Mouse (Mus musculus): ENCODE data around the gene Snx29.

- TF ChIP-seq USF1 (IDR thresholded peaks at IDR 0.05; ENCODE audit: low read depth, low read length) = no peak
- no peak for TF ChIP-seq MYC (IDR thresholded peaks at IDR 0.05; ENCODE audit: low read depth, low read length)
- TF ChIP-seq EP300 (IDR thresholded peaks at IDR 0.05; ENCODE audit: low read length) = no peak
- no peak for TF ChIP-seq CTCF (conservative IDR thresholded peaks at IDR 0.05 in 1 of 2, IDR thresholded peaks at IDR 0.05 in 1 of 2; ENCODE audit: low read depth in 2 of 2, low read length in 2 of 2)
- no peak for TF ChIP-seq ZKSCAN1 (IDR thresholded peaks at IDR 0.05; ENCODE audit: borderline replicate concordance, low read depth, low read length)
- TF ChIP-seq POLR2A (IDR thresholded peaks at IDR 0.05; ENCODE audit: low read depth, low read length) = no peak
- TF ChIP-seq TBP (conservative IDR thresholded peaks at IDR 0.05; ENCODE audit: low read depth, low read length) = no peak
- TF ChIP-seq ZNF384 (IDR thresholded peaks at IDR 0.05; ENCODE audit: low read depth, low read length) = no peak
- TF ChIP-seq SMC3 (IDR thresholded peaks at IDR 0.05; ENCODE audit: low read depth, low read length) = no peak
- no peak for TF ChIP-seq ZC3H11A (IDR thresholded peaks at IDR 0.05; ENCODE audit: low read depth, low read length)
- TF ChIP-seq GABPA (IDR thresholded peaks at IDR 0.05; ENCODE audit: insufficient replicate concordance, low read depth, low read length) = no peak
- TF ChIP-seq HCFC1 (IDR thresholded peaks at IDR 0.05; ENCODE audit: low read depth, low read length) = no peak
- TF ChIP-seq MAX (IDR thresholded peaks at IDR 0.05; ENCODE audit: low read length) = no peak
Measured at GRCm38 (mm10) chr16:11426810-11427537, 104.3 kb downstream of the Snx29 start.

Measured in CH12.LX (cell line).